Mouse (Mus musculus) retina, postnatal 1 day (tissue): ENCODE results near the gene Hsbp1.
A peak's percentile ranks its signal among the peaks of the same experiment; 100 is the strongest.
"Not testable (repeated sequence)": the region's sequence is repeated elsewhere in the genome, so short reads cannot be mapped to it uniquely, and the experiment has no call there.

ENCODE experiments used
- DNase-seq: peaks from one replicate; pipeline ENCODE4 v3.0.0-alpha.2; 2012

Gene Hsbp1

GRCm38 (mm10) chr8:119344190-119344856, at the start of gene Hsbp1:
Gene Hsbp1, plus strand, starts transcription at chr8:119344488.
- DNase-seq = peak; percentile 98

- DNase-seq = peak; percentile 16
Observed at GRCm38 (mm10) chr8:119295477-119295876, 48.8 kb upstream of the Hsbp1 start.

GRCm38 (mm10) chr8:119297752-119298151, 46.5 kb upstream of the Hsbp1 start:
- peak; percentile 67 for DNase-seq

GRCm38 (mm10) chr8:119300335-119300734, 44.0 kb upstream of the Hsbp1 start:
- DNase-seq = no peak

- DNase-seq = no peak
Observed at GRCm38 (mm10) chr8:119304196-119304595, 40.1 kb upstream of the Hsbp1 start.

GRCm38 (mm10) chr8:119311412-119311811, 32.9 kb upstream of the Hsbp1 start:
- DNase-seq = peak; percentile 24

GRCm38 (mm10) chr8:119323215-119323614, 21.1 kb upstream of the Hsbp1 start:
- no peak for DNase-seq

GRCm38 (mm10) chr8:119339546-119339945, 4.7 kb upstream of the Hsbp1 start:
- no peak for DNase-seq

GRCm38 (mm10) chr8:119343606-119344005, 682 bp upstream of the Hsbp1 start:
- DNase-seq = no peak

GRCm38 (mm10) chr8:119345029-119345682, 868 bp downstream of the Hsbp1 start:
- peak; percentile 12 for DNase-seq

- no peak for DNase-seq
Observed at GRCm38 (mm10) chr8:119345683-119346075, 1.4 kb downstream of the Hsbp1 start.

GRCm38 (mm10) chr8:119351647-119352046, 7.4 kb downstream of the Hsbp1 start:
- DNase-seq = no peak

- no peak for DNase-seq
Observed at GRCm38 (mm10) chr8:119352977-119353658, 8.8 kb downstream of the Hsbp1 start.

GRCm38 (mm10) chr8:119353659-119354023, 9.4 kb downstream of the Hsbp1 start:
- no peak for DNase-seq

GRCm38 (mm10) chr8:119356631-119357030, 12.3 kb downstream of the Hsbp1 start:
- peak; percentile 52 for DNase-seq

- DNase-seq = no peak
Observed at GRCm38 (mm10) chr8:119358175-119358574, 13.9 kb downstream of the Hsbp1 start.

- peak; percentile 62 for DNase-seq
Observed at GRCm38 (mm10) chr8:119358836-119359235, 14.5 kb downstream of the Hsbp1 start.

GRCm38 (mm10) chr8:119360686-119361295, 16.5 kb downstream of the Hsbp1 start:
- no peak for DNase-seq

- not testable (repeated sequence) for DNase-seq
Observed at GRCm38 (mm10) chr8:119374716-119375115, 30.4 kb downstream of the Hsbp1 start.

GRCm38 (mm10) chr8:119378476-119378875, 34.2 kb downstream of the Hsbp1 start:
- peak; percentile 20 for DNase-seq

GRCm38 (mm10) chr8:119380619-119381018, 36.3 kb downstream of the Hsbp1 start:
- DNase-seq = peak; percentile 60

GRCm38 (mm10) chr8:119384478-119384877, 40.2 kb downstream of the Hsbp1 start:
- peak; percentile 84 for DNase-seq

GRCm38 (mm10) chr8:119385854-119386253, 41.6 kb downstream of the Hsbp1 start:
- DNase-seq = no peak

- DNase-seq = no peak
Observed at GRCm38 (mm10) chr8:119386988-119387387, 42.7 kb downstream of the Hsbp1 start.
